Mouse (Mus musculus) thymus, adult 2 months (tissue): ENCODE measurements around the gene Brinp2. TPM values are rescaled to one million over a fixed set of nuclear protein-coding genes. Genes with fewer than 3 reads are reported as not detected.

ENCODE experiments used
- DNase-seq: peaks from one replicate; pipeline ENCODE4 v3.0.0; 2021
- H3K27ac ChIP-seq: fragments of 200-500 bp; 2 replicates; pipeline ENCODE4 v1.5.1; 2012; ENCODE audit warnings: low read length, control low read depth; ENCODE audit not compliant: control insufficient read depth, insufficient read depth
- H3K27me3 ChIP-seq: fragments of 200-500 bp; 2 replicates; pipeline ENCODE4 v1.6.1; 2012; ENCODE audit warnings: mild to moderate bottlenecking, low read length, moderate library complexity, mixed read lengths; ENCODE audit not compliant: control insufficient read depth, insufficient read depth
- H3K36me3 ChIP-seq: fragments of 200-500 bp; 2 replicates; pipeline ENCODE4 v1.6.1; 2012; ENCODE audit warnings: mild to moderate bottlenecking, low read length, moderate library complexity; ENCODE audit not compliant: control insufficient read depth, insufficient read depth
- H3K4me1 ChIP-seq: fragments of 200-500 bp; replicated peaks from 2 replicates; pipeline ENCODE4 v1.6.1; 2012; ENCODE audit warnings: low read length; ENCODE audit not compliant: control insufficient read depth, insufficient read depth
- H3K4me3 ChIP-seq: fragments of 200-500 bp; 2 replicates; pipeline ENCODE4 v1.5.1; 2012; ENCODE audit warnings: mild to moderate bottlenecking, low read length, control low read depth, moderate library complexity; ENCODE audit not compliant: control insufficient read depth, insufficient read depth
- CTCF ChIP-seq: fragments of 200-500 bp; IDR thresholded peaks from 2 replicates; pipeline ENCODE4 v1.5.1; 2012; ENCODE audit warnings: mild to moderate bottlenecking, control low read depth, low read length, moderate library complexity, borderline replicate concordance; ENCODE audit not compliant: control insufficient read depth, poor library complexity, insufficient read depth; ENCODE audit errors: extremely low read depth
- POLR2A ChIP-seq: fragments of 200-500 bp; IDR thresholded peaks from 2 replicates; pipeline ENCODE4 v1.6.1; 2012; ENCODE audit warnings: mild to moderate bottlenecking, low read length, control low read depth, moderate library complexity; ENCODE audit not compliant: control insufficient read depth, poor library complexity, insufficient read depth; ENCODE audit errors: extremely low read depth
- whole genome bisulfite sequencing: fragments of 180-500 bp; shearing (Covaris S2); methylation state at CpG from one replicate; pipeline ENCODE4 v1.1.7; 2018; 5-methylcytosine and 5-hydroxymethylcytosine counted together
- polyA plus RNA-seq: library from polyadenylated mRNA; depleted of rRNA; stranded (reverse); fragments of >200 nt; gene quantifications from 2 replicates; pipeline ENCODE4 v1.2.3, GENCODE M21; 2012

Gene Brinp2
- polyA plus RNA-seq, 1 experiment = 0.81 TPM

DNA sequence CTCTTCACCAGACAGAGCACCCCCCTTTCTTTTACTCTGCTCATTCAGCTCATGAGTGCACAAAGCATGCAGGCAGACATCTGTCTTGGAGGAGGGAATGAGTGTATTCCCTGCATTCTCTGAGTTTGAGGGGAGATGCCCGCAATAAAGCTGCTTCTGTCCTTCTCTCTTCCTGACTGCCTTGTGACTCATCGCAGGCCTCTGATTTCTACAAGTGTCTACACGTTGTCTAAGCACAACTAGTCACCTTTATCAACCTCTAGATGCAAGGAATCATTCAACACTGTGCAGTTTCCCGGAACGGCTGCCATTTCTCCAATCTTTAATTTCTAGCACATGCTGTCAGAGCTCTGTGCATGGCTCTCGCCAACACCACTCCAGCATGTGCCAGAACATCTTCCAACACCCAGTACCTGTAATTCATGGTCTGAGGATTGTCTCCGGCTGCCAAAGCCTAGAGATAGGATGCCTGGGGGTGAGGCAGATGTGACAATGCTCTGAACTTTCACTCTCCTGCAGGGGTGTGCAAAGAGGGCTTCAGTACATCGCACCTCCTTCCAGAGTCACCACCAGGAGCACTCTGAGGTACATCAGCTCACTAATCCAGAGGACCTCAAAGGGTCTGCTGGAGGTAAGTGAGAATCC lies 59.7 kb downstream of the Brinp2 start:
- TF ChIP-seq POLR2A = no peak
- no peak for TF ChIP-seq CTCF
- no peaks in the 10 kb centered on the region for H3K36me3 ChIP-seq
- 82% methylated on average over 8 of the region's 8 CpGs for WGBS
- no peaks in the 10 kb centered on the region for H3K27me3 ChIP-seq
- no peak for DNase-seq
- H3K27ac ChIP-seq = no peak overlapping the region
- no peaks in the 10 kb centered on the region for H3K4me1 ChIP-seq
- no peak overlapping the region for H3K4me3 ChIP-seq

DNA sequence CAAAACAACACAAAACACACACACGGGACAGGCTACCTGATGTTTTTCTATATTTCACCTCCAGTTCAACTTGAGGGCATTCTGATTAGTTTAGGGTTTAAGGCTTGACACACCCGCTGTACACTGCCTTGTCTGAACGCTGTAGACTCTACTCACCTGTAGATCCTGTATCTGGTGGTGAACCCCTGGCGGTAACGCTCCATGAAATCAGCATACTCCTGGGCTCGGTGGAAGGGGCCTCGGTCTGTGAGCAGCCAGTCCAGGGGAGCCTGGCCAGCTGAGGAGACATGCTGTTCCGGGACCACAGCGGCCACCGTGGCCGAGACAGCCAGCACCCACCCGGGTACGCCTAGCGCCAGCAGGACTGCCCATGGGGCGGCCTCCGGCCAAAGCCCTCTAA lies 60.9 kb downstream of the Brinp2 start:
- no peak for DNase-seq
- H3K4me3 ChIP-seq = no peak overlapping the region
- H3K36me3 ChIP-seq = no peaks in the 10 kb centered on the region
- WGBS = 67% methylated on average over 16 of the region's 16 CpGs
- TF ChIP-seq CTCF (no peak), POLR2A (no peak)
- H3K4me1 ChIP-seq = no peaks in the 10 kb centered on the region
- H3K27ac ChIP-seq = no peak overlapping the region
- no peaks in the 10 kb centered on the region for H3K27me3 ChIP-seq

DNA sequence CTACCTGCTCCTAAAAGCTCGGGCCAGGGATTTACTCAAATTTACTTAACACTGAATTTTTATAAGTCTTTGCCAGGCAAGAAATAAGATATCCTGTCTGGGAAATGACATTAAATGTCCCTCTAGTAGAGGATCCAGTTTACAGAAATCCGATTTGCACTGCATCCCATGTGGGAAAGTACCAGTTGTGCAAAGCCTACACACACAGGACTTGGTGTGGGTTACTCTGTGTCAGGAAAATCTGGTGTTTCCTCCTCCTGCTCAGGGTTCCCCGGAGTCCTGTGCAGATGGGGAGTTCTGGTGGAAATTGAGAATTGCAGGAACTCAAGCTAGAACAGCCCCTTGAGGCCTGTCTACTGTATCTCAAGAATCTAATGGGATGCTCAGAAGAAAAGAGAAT lies 70.9 kb downstream of the Brinp2 start:
- Histone ChIP-seq H3K36me3 (no peaks in the 10 kb centered on the region), H3K4me3 (no peak overlapping the region), H3K27ac (no peak overlapping the region), H3K27me3 (no peaks in the 10 kb centered on the region), H3K4me1 (no peaks in the 10 kb centered on the region)
- 86% methylated on average over 3 of the region's 3 CpGs for WGBS
- TF ChIP-seq POLR2A = no peak
- no peak for TF ChIP-seq CTCF
- no peak for DNase-seq

DNA sequence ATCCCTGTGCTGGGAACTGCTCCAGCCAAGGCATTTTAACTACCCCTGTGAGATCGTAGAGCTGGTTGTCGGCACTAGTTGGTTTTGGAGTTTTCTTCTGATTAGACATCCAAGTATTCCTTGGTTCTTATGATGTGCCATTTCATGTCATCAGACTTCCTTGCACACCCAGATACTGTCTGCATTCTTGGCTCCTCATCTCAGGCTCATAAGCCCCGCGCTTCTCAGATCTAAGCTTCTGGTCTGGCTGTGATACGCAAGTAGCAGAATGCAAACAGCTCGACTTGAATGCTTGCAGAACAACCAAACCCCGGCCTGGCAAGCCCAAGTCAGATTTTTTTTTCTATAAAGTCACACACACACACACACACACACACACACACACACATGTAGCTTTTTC lies 72.3 kb downstream of the Brinp2 start:
- no peak for TF ChIP-seq CTCF
- no peak for TF ChIP-seq POLR2A
- no peak overlapping the region for H3K4me3 ChIP-seq
- H3K4me1 ChIP-seq = no peaks in the 10 kb centered on the region
- H3K27ac ChIP-seq = no peak overlapping the region
- H3K36me3 ChIP-seq = no peaks in the 10 kb centered on the region
- no peak for DNase-seq
- 84% methylated on average over 7 of the region's 7 CpGs for WGBS
- no peaks in the 10 kb centered on the region for H3K27me3 ChIP-seq

GRCm38 (mm10) chr1:158272058-158272457 lies 84.1 kb downstream of the Brinp2 start:
- 80% methylated on average over 9 of the region's 9 CpGs for WGBS

GRCm38 (mm10) chr1:158267020-158267571 lies 89.0 kb downstream of the Brinp2 start:
- no peaks in the 10 kb centered on the region for H3K36me3 ChIP-seq
- no peaks in the 10 kb centered on the region for H3K4me1 ChIP-seq
- no peak overlapping the region for H3K4me3 ChIP-seq
- TF ChIP-seq POLR2A = no peak
- TF ChIP-seq CTCF = no peak
- 62% methylated on average over 8 of the region's 8 CpGs for WGBS
- DNase-seq = no peak
- H3K27me3 ChIP-seq = no peaks in the 10 kb centered on the region
- no peak overlapping the region for H3K27ac ChIP-seq

More at GRCm38 (mm10) chr1:158272058-158272457, 84.1 kb downstream of the Brinp2 start:
- no peak overlapping the region for H3K27ac ChIP-seq
- H3K4me3 ChIP-seq = no peak overlapping the region
- no peaks in the 10 kb centered on the region for H3K27me3 ChIP-seq
- no peaks in the 10 kb centered on the region for H3K36me3 ChIP-seq
- no peak for TF ChIP-seq CTCF
- TF ChIP-seq POLR2A = no peak
- no peak for DNase-seq
- H3K4me1 ChIP-seq = no peaks in the 10 kb centered on the region
